Mouse (Mus musculus) C2C12 (cell line): ENCODE measurements around the gene Atf3. TPM values are rescaled to one million over a fixed set of nuclear protein-coding genes. Genes with fewer than 3 reads are reported as not detected.

Source experiments
- H3K27me3 ChIP-seq: one replicate; pipeline ENCODE4 v1.6.1; 2011; ENCODE audit not compliant: control insufficient read depth, insufficient read depth, insufficient read length
- H3K36me3 ChIP-seq: one replicate; pipeline ENCODE4 v1.6.1; 2011; ENCODE audit not compliant: control insufficient read depth, insufficient read depth
- H3K4me3 ChIP-seq: one replicate; pipeline ENCODE4 v1.5.1; 2011; ENCODE audit warnings: mild to moderate bottlenecking, control low read depth; ENCODE audit not compliant: poor library complexity, insufficient read depth, severe bottlenecking
- H3K79me2 ChIP-seq: one replicate; pipeline ENCODE4 v1.6.1; 2011; ENCODE audit not compliant: control insufficient read depth, insufficient read depth
- H3K79me3 ChIP-seq: one replicate; pipeline ENCODE4 v1.6.1; 2011; ENCODE audit warnings: low read depth, control low read depth
- H3ac ChIP-seq: one replicate; pipeline ENCODE3; 2011; ENCODE audit warnings: low read depth; ENCODE audit not compliant: control insufficient read depth, insufficient read length
- CEBPB ChIP-seq: IDR thresholded peaks from one replicate; pipeline ENCODE4 v1.6.1; 2011; ENCODE audit warnings: low read depth, mild to moderate bottlenecking, control low read depth, moderate library complexity
- CTCF ChIP-seq: IDR thresholded peaks from one replicate; pipeline ENCODE4 v1.5.1; 2011; ENCODE audit not compliant: control insufficient read depth, insufficient read depth, insufficient read length
- FOSL1 ChIP-seq: IDR thresholded peaks from one replicate; pipeline ENCODE4 v1.8.0; 2011; ENCODE audit warnings: mild to moderate bottlenecking, low read length; ENCODE audit not compliant: poor library complexity, insufficient read depth, severe bottlenecking
- MAX ChIP-seq: IDR thresholded peaks from one replicate; pipeline ENCODE4 v1.6.1; 2011; ENCODE audit warnings: mild to moderate bottlenecking, control low read depth
- MYOD1 ChIP-seq: IDR thresholded peaks from one replicate; pipeline ENCODE4 v1.6.1; 2011; ENCODE audit warnings: low read depth; ENCODE audit not compliant: control insufficient read depth, insufficient read length
- MYOG ChIP-seq: IDR thresholded peaks from one replicate; pipeline ENCODE4 v1.6.1; 2011; ENCODE audit not compliant: control insufficient read depth, insufficient read length; ENCODE audit errors: extremely low read depth
- USF1 ChIP-seq: IDR thresholded peaks from one replicate; pipeline ENCODE4 v1.6.1; 2011; ENCODE audit warnings: low read depth, mild to moderate bottlenecking, control low read depth, moderate library complexity
- polyA plus RNA-seq: library from polyadenylated mRNA; unstranded; fragments of >200 nt; fragmentation: generic; extraction: Trizol; gene quantifications from one replicate; pipeline ENCODE4 v1.2.1, GENCODE M21; 2012; ENCODE audit warnings: missing spikeins

Gene Atf3
- polyA plus RNA-seq, 1 experiment = 1.4 TPM

DNA sequence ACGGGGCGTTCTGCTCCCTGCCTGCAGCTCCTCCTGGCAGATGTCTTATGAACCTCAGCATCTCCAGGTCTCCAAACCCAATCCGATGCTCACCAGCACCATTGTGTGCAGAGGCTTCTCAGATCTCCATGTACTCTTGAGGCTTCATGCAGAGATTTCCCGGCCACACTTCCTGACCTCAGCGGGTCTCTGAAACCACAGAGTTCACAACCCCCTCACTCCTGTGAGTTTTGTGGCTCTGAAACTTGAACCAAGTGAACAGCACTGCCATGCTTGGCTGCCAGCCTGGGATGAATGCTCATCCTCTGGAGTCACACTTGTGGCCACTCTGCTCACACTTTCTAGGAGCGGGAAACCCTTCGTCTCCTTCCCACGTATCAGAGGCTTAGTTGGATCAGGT, 76.9 kb downstream of the Atf3 start:
- H3K79me2 ChIP-seq = no peaks in the 10 kb centered on the region
- H3ac ChIP-seq = no peak overlapping the region
- no peaks in the 10 kb centered on the region for H3K79me3 ChIP-seq
- no peaks in the 10 kb centered on the region for H3K36me3 ChIP-seq
- TF ChIP-seq FOSL1 (no peak), USF1 (no peak), CTCF (no peak), MAX (peak; percentile 84), MYOD1 (peak; percentile 20), CEBPB (no peak)
- peaks cover 24% of the 10 kb centered on the region for H3K27me3 ChIP-seq
- H3K4me3 ChIP-seq = no peak overlapping the region

DNA sequence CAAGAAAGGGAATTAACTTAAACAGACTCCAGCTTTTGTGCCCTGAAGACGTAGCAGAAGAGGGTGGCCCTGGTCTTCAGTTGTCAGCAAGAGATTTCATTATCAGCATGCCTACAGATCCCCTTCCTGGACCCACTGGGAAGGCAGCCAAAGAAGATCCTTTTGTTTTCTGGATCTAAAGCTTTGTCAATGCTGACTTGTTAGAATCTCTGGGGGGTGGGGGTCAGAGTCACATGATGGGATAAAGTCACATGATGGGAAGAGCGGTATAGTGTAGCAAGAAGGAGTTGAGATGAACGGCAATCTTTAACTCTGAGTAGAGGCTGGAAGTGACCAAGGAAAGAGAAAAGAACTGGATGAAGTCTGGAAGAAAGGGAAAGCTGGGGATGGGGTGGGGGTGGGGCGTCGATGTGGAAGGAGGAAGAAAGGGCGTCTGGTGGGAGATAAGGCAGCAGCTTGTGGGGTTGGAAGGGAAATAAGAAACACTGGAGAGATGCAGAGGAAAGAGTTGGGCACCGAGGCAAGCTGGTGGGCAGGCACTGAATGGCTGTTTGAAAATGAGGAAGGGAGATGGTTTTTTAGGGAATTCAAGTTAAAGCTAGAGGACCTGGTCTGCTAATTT, 78.9 kb downstream of the Atf3 start:
- Histone ChIP-seq H3K79me2 (no peaks in the 10 kb centered on the region), H3ac (no peak overlapping the region), H3K36me3 (no peaks in the 10 kb centered on the region), H3K27me3 (peaks cover 35% of the 10 kb centered on the region), H3K4me3 (no peak overlapping the region), H3K79me3 (no peaks in the 10 kb centered on the region)
- TF ChIP-seq MAX = no peak
- no peak for TF ChIP-seq CTCF
- TF ChIP-seq MYOG = no peak
- no peak for TF ChIP-seq USF1
- TF ChIP-seq FOSL1 = no peak
- TF ChIP-seq MYOD1 = no peak
- no peak for TF ChIP-seq CEBPB

DNA sequence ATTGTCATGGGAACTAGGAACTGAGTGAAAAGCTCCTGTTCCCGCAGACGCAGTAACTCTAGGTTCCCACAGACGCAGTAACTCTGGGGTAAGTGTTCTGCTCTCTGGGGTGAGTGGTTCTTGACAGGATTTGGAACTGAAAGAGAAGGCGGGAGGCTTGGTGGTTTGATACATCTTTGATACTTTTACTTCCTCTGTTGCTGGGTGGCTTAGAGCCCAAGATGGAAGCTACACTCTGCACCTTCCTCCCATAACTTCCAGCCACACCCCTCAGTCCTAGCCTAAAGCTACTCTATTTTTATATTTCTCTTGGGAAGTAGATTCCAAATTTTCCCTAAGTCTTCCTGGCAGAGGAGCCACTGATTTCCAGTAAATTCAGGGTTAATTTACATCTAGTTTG, 79.4 kb downstream of the Atf3 start:
- no peaks in the 10 kb centered on the region for H3K79me2 ChIP-seq
- H3ac ChIP-seq = no peak overlapping the region
- peaks cover 40% of the 10 kb centered on the region for H3K27me3 ChIP-seq
- H3K36me3 ChIP-seq = no peaks in the 10 kb centered on the region
- no peak overlapping the region for H3K4me3 ChIP-seq
- TF ChIP-seq FOSL1 (no peak), MAX (no peak), MYOG (no peak), MYOD1 (no peak)
- H3K79me3 ChIP-seq = no peaks in the 10 kb centered on the region

DNA sequence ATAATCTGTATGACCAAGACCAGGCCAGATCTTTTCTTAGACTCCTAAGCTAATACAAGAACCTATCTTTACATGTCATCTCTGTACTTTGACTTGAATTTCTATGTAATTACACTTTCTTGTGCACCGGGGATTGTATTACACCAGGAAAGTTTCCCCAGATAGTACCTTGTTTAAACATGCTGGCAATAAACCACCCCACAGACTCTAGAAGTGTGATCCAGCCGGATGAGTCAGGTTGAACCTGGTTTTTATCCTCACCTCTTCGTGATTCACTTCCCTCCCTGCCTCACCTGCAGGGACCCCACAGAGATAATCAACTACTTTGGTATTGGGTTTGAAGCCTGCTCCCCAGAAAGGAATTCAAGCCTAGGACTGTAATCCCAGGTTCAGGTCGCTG, 82.4 kb downstream of the Atf3 start:
- peaks cover 49% of the 10 kb centered on the region for H3K27me3 ChIP-seq
- H3K79me2 ChIP-seq = no peaks in the 10 kb centered on the region
- H3K36me3 ChIP-seq = no peaks in the 10 kb centered on the region
- H3ac ChIP-seq = no peak overlapping the region
- H3K79me3 ChIP-seq = no peaks in the 10 kb centered on the region
- H3K4me3 ChIP-seq = no peak overlapping the region
- TF ChIP-seq CTCF (no peak), FOSL1 (no peak), USF1 (no peak), CEBPB (no peak), MYOG (no peak), MAX (no peak), MYOD1 (no peak)

DNA sequence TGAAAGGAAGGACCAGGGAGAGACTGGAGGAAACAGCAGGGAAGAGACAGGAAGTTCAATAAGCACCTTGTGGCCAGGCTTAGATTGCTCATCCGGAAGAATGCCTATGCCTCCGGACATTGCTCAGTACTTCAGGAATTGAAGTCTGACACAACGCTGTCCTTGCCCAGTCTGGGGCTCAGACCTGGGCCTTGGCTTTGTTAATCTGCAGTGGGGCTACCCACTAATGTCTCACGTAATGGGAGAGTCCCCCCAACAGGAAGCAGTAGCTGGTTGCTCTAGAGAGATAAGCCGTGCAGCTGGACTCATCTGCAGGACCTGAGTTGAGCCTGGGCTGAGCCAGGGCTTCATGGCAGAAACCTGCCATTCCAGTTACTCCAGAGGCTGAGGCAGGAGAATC, 84.9 kb downstream of the Atf3 start:
- H3K4me3 ChIP-seq = no peak overlapping the region
- no peaks in the 10 kb centered on the region for H3K79me3 ChIP-seq
- H3K79me2 ChIP-seq = no peaks in the 10 kb centered on the region
- H3K36me3 ChIP-seq = no peaks in the 10 kb centered on the region
- H3K27me3 ChIP-seq = peaks cover 42% of the 10 kb centered on the region
- TF ChIP-seq FOSL1 = no peak
- TF ChIP-seq CTCF = no peak
- TF ChIP-seq CEBPB = no peak
- no peak for TF ChIP-seq MAX
- TF ChIP-seq MYOG = no peak
- TF ChIP-seq MYOD1 = no peak
- no peak for TF ChIP-seq USF1
- no peak overlapping the region for H3ac ChIP-seq

DNA sequence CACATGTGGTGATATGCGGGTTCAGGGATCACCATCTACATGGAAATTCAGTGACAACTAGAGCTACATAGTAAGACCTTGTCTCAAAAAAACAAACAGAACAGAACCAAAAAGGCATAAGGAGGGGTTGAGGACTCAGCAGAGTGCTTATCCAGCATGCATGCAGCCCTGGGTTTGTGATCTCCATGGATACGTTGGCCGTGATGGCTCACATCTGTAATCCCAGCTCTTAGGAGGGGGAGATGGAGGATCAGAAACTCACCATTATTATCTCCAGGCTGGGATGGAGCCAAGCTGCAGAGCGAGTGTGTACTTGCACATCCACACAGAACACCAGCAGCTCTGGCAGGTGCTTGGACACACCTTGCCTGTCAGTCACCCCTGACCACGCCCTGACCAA, 85.6 kb downstream of the Atf3 start:
- no peaks in the 10 kb centered on the region for H3K36me3 ChIP-seq

More for the DNA sequence above, 85.6 kb downstream of the Atf3 start:
- TF ChIP-seq CEBPB (no peak), CTCF (no peak), USF1 (no peak), MYOG (no peak), MYOD1 (no peak), FOSL1 (no peak), MAX (no peak)
- Histone ChIP-seq H3K79me3 (no peaks in the 10 kb centered on the region), H3ac (no peak overlapping the region), H3K79me2 (no peaks in the 10 kb centered on the region), H3K27me3 (peaks cover 38% of the 10 kb centered on the region), H3K4me3 (no peak overlapping the region)
